Mouse (Mus musculus): ENCODE measurements at regions not wholly inside any gene's neighbourhood (a gene's known extent, or its start where the extent isn't known, plus 50 kb on each side); places are given as distances from the start of the nearest gene placed in this dataset.

GRCm38 (mm10) chr1:163488532-163488931 is 85.1 kb upstream of the Gorab start:
- Histone ChIP-seq H3K36me3 (replicated peaks; ENCODE audit: control insufficient read depth, insufficient read depth, low read depth, low read length) (no peaks in the 10 kb centered on the region), H3K9me3 (replicated peaks; ENCODE audit: control insufficient read depth, low read length) (no peaks in the 10 kb centered on the region), H3K27me3 (ENCODE audit: control insufficient read depth, insufficient read depth, low read length) (no peaks in the 10 kb centered on the region), H3K4me2 (ENCODE audit: low read depth, low read length) (no peak overlapping the region), H3K27ac (replicated peaks; ENCODE audit: low read depth, low read length) (no peak overlapping the region), H3K4me1 (ENCODE audit: control insufficient read depth, insufficient read depth, low read length) (no peaks in the 10 kb centered on the region), H3K9ac (replicated peaks; ENCODE audit: low read length) (no peak overlapping the region), H3K4me3 (ENCODE audit: low read depth, low read length) (no peak overlapping the region)
- DNase-seq (ENCODE audit: low spot score) (no peak), ATAC-seq (replicated peaks; ENCODE audit: insufficient number of reproducible peaks, low FRiP score, low TSS enrichment, low read depth) (no peak)
- 67% methylated on average over 6 of the region's 6 CpGs for WGBS

DNA sequence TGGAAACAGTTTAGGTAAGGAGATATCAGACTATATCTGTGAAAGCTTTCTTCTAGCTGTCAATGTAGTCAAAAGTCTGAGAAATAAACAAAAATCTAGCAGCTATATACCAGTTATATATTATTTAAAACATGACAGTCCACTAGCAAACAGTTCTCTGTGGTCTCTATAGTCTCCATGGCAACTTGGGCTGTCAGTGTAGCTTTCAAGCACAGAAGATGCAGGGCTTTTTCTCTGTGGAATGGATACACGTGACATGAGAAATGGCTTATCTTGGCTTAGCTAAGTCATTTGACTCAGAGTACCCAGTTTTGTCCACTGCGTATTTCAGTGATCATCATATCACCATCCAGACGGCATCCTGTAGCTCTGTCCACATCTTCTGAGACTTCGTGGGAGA is 84.6 kb upstream of the Gorab start:
- H3K4me3 ChIP-seq (ENCODE audit: low read depth, low read length), result no peak overlapping the region
- WGBS, result 67% methylated on average over 4 of the region's 4 CpGs
- no peak overlapping the region for H3K27ac ChIP-seq (replicated peaks; ENCODE audit: low read depth, low read length)
- no peak overlapping the region for H3K9ac ChIP-seq (replicated peaks; ENCODE audit: low read length)
- ATAC-seq (replicated peaks; ENCODE audit: insufficient number of reproducible peaks, low FRiP score, low TSS enrichment, low read depth) (no peak), DNase-seq (ENCODE audit: low spot score) (no peak)
- H3K36me3 ChIP-seq (replicated peaks; ENCODE audit: control insufficient read depth, insufficient read depth, low read depth, low read length), result no peaks in the 10 kb centered on the region
- no peak overlapping the region for H3K4me2 ChIP-seq (ENCODE audit: low read depth, low read length)
- no peaks in the 10 kb centered on the region for H3K9me3 ChIP-seq (replicated peaks; ENCODE audit: control insufficient read depth, low read length)
- no peaks in the 10 kb centered on the region for H3K4me1 ChIP-seq (ENCODE audit: control insufficient read depth, insufficient read depth, low read length)
- no peaks in the 10 kb centered on the region for H3K27me3 ChIP-seq (ENCODE audit: control insufficient read depth, insufficient read depth, low read length)

DNA sequence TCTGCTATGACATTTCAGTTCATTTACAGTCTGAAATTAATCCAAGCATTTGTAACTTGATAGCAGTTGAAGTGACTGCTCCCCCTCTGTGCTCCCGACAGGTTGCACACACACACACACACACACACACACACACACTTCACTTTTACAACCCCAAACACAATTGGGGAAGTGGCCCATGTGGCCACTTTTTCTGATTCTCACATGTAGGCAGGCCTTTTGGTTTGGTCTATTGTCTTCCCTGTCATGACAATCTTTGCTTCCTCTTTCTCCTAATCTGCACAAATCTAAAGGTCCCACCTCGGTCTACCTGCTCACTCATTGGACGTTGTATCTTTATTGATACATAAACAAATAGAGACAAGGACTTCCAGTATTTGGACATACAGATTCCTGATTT is 79.6 kb upstream of the Gorab start:
- ATAC-seq (replicated peaks; ENCODE audit: insufficient number of reproducible peaks, low FRiP score, low TSS enrichment, low read depth) (no peak), DNase-seq (ENCODE audit: low spot score) (no peak)
- Histone ChIP-seq H3K4me3 (ENCODE audit: low read depth, low read length) (no peak overlapping the region), H3K27me3 (ENCODE audit: control insufficient read depth, insufficient read depth, low read length) (no peaks in the 10 kb centered on the region), H3K36me3 (replicated peaks; ENCODE audit: control insufficient read depth, insufficient read depth, low read depth, low read length) (no peaks in the 10 kb centered on the region), H3K27ac (replicated peaks; ENCODE audit: low read depth, low read length) (no peak overlapping the region), H3K9me3 (replicated peaks; ENCODE audit: control insufficient read depth, low read length) (no peaks in the 10 kb centered on the region), H3K4me1 (ENCODE audit: control insufficient read depth, insufficient read depth, low read length) (no peaks in the 10 kb centered on the region), H3K9ac (replicated peaks; ENCODE audit: low read length) (no peak overlapping the region), H3K4me2 (ENCODE audit: low read depth, low read length) (no peak overlapping the region)
- WGBS, result 67% methylated on average over 3 of the region's 3 CpGs

GRCm38 (mm10) chr1:163477478-163478167 is 74.2 kb upstream of the Gorab start:
- WGBS, result 33% methylated on average over 4 of the region's 4 CpGs
- no peaks in the 10 kb centered on the region for H3K36me3 ChIP-seq (replicated peaks; ENCODE audit: control insufficient read depth, insufficient read depth, low read depth, low read length)
- H3K4me3 ChIP-seq (ENCODE audit: low read depth, low read length), result no peak overlapping the region
- H3K27ac ChIP-seq (replicated peaks; ENCODE audit: low read depth, low read length), result no peak overlapping the region
- H3K9me3 ChIP-seq (replicated peaks; ENCODE audit: control insufficient read depth, low read length), result no peaks in the 10 kb centered on the region
- ATAC-seq (replicated peaks; ENCODE audit: insufficient number of reproducible peaks, low FRiP score, low TSS enrichment, low read depth) (no peak), DNase-seq (ENCODE audit: low spot score) (peak; percentile 27)
- no peaks in the 10 kb centered on the region for H3K4me1 ChIP-seq (ENCODE audit: control insufficient read depth, insufficient read depth, low read length)
- H3K9ac ChIP-seq (replicated peaks; ENCODE audit: low read length), result no peak overlapping the region
- no peaks in the 10 kb centered on the region for H3K27me3 ChIP-seq (ENCODE audit: control insufficient read depth, insufficient read depth, low read length)
- H3K4me2 ChIP-seq (ENCODE audit: low read depth, low read length), result no peak overlapping the region

GRCm38 (mm10) chr1:163461194-163461593 is 57.7 kb upstream of the Gorab start:
- no peaks in the 10 kb centered on the region for H3K4me1 ChIP-seq (ENCODE audit: control insufficient read depth, insufficient read depth, low read length)
- no peaks in the 10 kb centered on the region for H3K36me3 ChIP-seq (replicated peaks; ENCODE audit: control insufficient read depth, insufficient read depth, low read depth, low read length)
- H3K9me3 ChIP-seq (replicated peaks; ENCODE audit: control insufficient read depth, low read length), result no peaks in the 10 kb centered on the region
- peak; percentile 40 for DNase-seq (ENCODE audit: low spot score)
- no peak overlapping the region for H3K4me2 ChIP-seq (ENCODE audit: low read depth, low read length)
- no peaks in the 10 kb centered on the region for H3K27me3 ChIP-seq (ENCODE audit: control insufficient read depth, insufficient read depth, low read length)
- H3K4me3 ChIP-seq (ENCODE audit: low read depth, low read length), result no peak overlapping the region
- H3K9ac ChIP-seq (replicated peaks; ENCODE audit: low read length), result no peak overlapping the region
- no peak overlapping the region for H3K27ac ChIP-seq (replicated peaks; ENCODE audit: low read depth, low read length)
- WGBS, result 68% methylated on average over 13 of the region's 13 CpGs
- no peak for ATAC-seq (replicated peaks; ENCODE audit: insufficient number of reproducible peaks, low FRiP score, low TSS enrichment, low read depth)

GRCm38 (mm10) chr1:163456366-163456765 is 52.9 kb upstream of the Gorab start:
- no peak overlapping the region for H3K4me2 ChIP-seq (ENCODE audit: low read depth, low read length)
- no peak for ATAC-seq (replicated peaks; ENCODE audit: insufficient number of reproducible peaks, low FRiP score, low TSS enrichment, low read depth)
- WGBS, result 93% methylated on average over 8 of the region's 8 CpGs
- H3K4me3 ChIP-seq (ENCODE audit: low read depth, low read length), result no peak overlapping the region
- H3K9ac ChIP-seq (replicated peaks; ENCODE audit: low read length), result no peak overlapping the region
- no peaks in the 10 kb centered on the region for H3K27me3 ChIP-seq (ENCODE audit: control insufficient read depth, insufficient read depth, low read length)
- no peak for DNase-seq (ENCODE audit: low spot score)
- H3K4me1 ChIP-seq (ENCODE audit: control insufficient read depth, insufficient read depth, low read length), result no peaks in the 10 kb centered on the region
- H3K36me3 ChIP-seq (replicated peaks; ENCODE audit: control insufficient read depth, insufficient read depth, low read depth, low read length), result no peaks in the 10 kb centered on the region
- no peak overlapping the region for H3K27ac ChIP-seq (replicated peaks; ENCODE audit: low read depth, low read length)
- H3K9me3 ChIP-seq (replicated peaks; ENCODE audit: control insufficient read depth, low read length), result no peaks in the 10 kb centered on the region

Data from embryonic facial prominence, embryonic 11.5 days (tissue).